Mouse (Mus musculus) G1E (cell line): ENCODE measurements at regions not wholly inside any gene's neighbourhood (a gene's known extent, or its start where the extent isn't known, plus 50 kb on each side); places are given as distances from the start of the nearest gene placed in this dataset.

Experiments used
- CTCF ChIP-seq: IDR thresholded peaks from 2 replicates; pipeline ENCODE4 v1.5.1; 2012; ENCODE audit warnings: low read depth, low read length, inconsistent platforms, mixed read lengths
- GATA1 ChIP-seq: IDR thresholded peaks from 2 replicates; pipeline ENCODE4 v1.6.1; 2012; ENCODE audit warnings: borderline replicate concordance, low read length, inconsistent platforms, mixed read lengths
- GATA2 ChIP-seq: IDR thresholded peaks from 2 replicates; pipeline ENCODE4 v1.6.1; 2012; ENCODE audit warnings: low read depth, low read length, inconsistent platforms, borderline replicate concordance
- TAL1 ChIP-seq: conservative IDR thresholded peaks from 2 replicates; pipeline ENCODE4 v1.6.1; 2012; ENCODE audit warnings: low read depth, low read length, inconsistent platforms, mixed read lengths

GRCm38 (mm10) chr2:57453896-57454679 lies 216.7 kb downstream of the Gpd2 start:
- TF ChIP-seq TAL1 (no peak), CTCF (no peak), GATA1 (no peak), GATA2 (no peak)
